Mouse (Mus musculus) intestine, embryonic 14.5 days (tissue): ENCODE measurements at regions not wholly inside any gene's neighbourhood (a gene's known extent, or its start where the extent isn't known, plus 50 kb on each side); places are given as distances from the start of the nearest gene placed in this dataset.

Experiments used
- ATAC-seq: fragments of 200-750 bp; cut with Nextera tagmentation; replicated peaks from 2 replicates; pipeline ENCODE4 v1.8.0; 2017; ENCODE audit warnings: low read depth, moderate number of reproducible peaks, moderate TSS enrichment, moderate library complexity; ENCODE audit not compliant: low FRiP score, low TSS enrichment
- DNase-seq: peaks from one replicate; pipeline ENCODE4 v3.0.0-alpha.2; 2018; ENCODE audit warnings: low spot score
- H3K27ac ChIP-seq: fragments of 300-500 bp; sonication (generic); 2 replicates; pipeline ENCODE4 v1.5.1; 2014; ENCODE audit warnings: low read depth, mild to moderate bottlenecking, control low read depth
- H3K27me3 ChIP-seq: fragments of 300-500 bp; sonication (generic); replicated peaks from 2 replicates; pipeline ENCODE4 v1.6.1; 2014; ENCODE audit warnings: low read length, control low read depth; ENCODE audit not compliant: control insufficient read depth, insufficient read depth
- H3K36me3 ChIP-seq: fragments of 300-500 bp; sonication (generic); 2 replicates; pipeline ENCODE4 v1.6.1; 2014; ENCODE audit warnings: low read length, control low read depth; ENCODE audit not compliant: control insufficient read depth, insufficient read depth
- H3K4me1 ChIP-seq: fragments of 300-500 bp; sonication (generic); replicated peaks from 2 replicates; pipeline ENCODE4 v1.6.1; 2014; ENCODE audit warnings: low read length, control low read depth, mixed read lengths; ENCODE audit not compliant: control insufficient read depth, insufficient read depth
- H3K4me2 ChIP-seq: fragments of 300-500 bp; sonication (generic); 2 replicates; pipeline ENCODE4 v1.6.1; 2014; ENCODE audit warnings: low read length
- H3K4me3 ChIP-seq: fragments of 300-500 bp; sonication (generic); 2 replicates; pipeline ENCODE4 v1.5.1; 2014; ENCODE audit warnings: low read depth, low read length, control low read depth, mixed read lengths
- H3K9ac ChIP-seq: fragments of 300-500 bp; sonication (generic); 2 replicates; pipeline ENCODE4 v1.6.1; 2014; ENCODE audit warnings: mild to moderate bottlenecking, low read length
- H3K9me3 ChIP-seq: fragments of 300-500 bp; sonication (generic); 2 replicates; pipeline ENCODE4 v1.6.1; 2016; ENCODE audit warnings: low read length, control low read depth; ENCODE audit not compliant: control insufficient read depth
- WGBS: fragments of 180-500 bp; shearing (Covaris S2); extraction: QIAGEN DNeasy Blood & Tissue Kit; methylation state at CpG from one replicate; pipeline ENCODE4 v1.1.7; 2014; 5-methylcytosine and 5-hydroxymethylcytosine counted together

GRCm38 (mm10) chr5:148820476-148820875 lies 108.6 kb downstream of the Katnal1 start:
- Histone ChIP-seq H3K4me2 (peak overlapping the region; percentile 34), H3K4me3 (no peak overlapping the region), H3K27ac (no peak overlapping the region), H3K36me3 (no peaks in the 10 kb centered on the region), H3K27me3 (no peaks in the 10 kb centered on the region), H3K9me3 (no peaks in the 10 kb centered on the region), H3K9ac (no peak overlapping the region), H3K4me1 (peaks cover 7% of the 10 kb centered on the region; the same call in 1 of the 2 replicates)
- no peak for DNase-seq
- ATAC-seq: no peak
- 11% methylated on average over 20 of the region's 20 CpGs for WGBS

DNA sequence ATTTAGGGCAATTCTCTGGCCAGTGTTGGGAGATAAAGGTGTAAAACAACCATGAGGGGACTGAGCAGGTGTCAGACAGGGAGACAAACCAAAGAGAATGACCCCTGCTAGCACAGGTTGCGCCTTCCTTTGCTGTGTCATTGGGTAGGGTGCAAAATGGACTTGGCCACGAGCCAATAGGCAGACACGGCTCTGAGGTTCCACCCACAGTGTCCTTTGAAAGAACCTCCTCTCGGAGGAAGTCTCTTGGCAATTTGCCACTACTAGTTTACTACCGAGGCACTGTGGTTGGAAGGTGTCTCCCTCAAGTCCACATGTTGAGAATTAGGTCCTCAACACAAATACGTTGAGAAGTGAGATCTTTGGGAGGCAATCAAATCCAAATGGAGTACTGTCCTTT lies 109.7 kb downstream of the Katnal1 start:
- WGBS: 44% methylated on average over 6 of the region's 6 CpGs
- Histone ChIP-seq H3K36me3 (no peaks in the 10 kb centered on the region), H3K4me2 (no peak overlapping the region), H3K4me3 (no peak overlapping the region), H3K27me3 (no peaks in the 10 kb centered on the region), H3K9ac (no peak overlapping the region), H3K9me3 (no peaks in the 10 kb centered on the region), H3K4me1 (peaks cover 7% of the 10 kb centered on the region; the same call in 1 of the 2 replicates), H3K27ac (no peak overlapping the region)
- no peak for ATAC-seq
- DNase-seq: no peak

DNA sequence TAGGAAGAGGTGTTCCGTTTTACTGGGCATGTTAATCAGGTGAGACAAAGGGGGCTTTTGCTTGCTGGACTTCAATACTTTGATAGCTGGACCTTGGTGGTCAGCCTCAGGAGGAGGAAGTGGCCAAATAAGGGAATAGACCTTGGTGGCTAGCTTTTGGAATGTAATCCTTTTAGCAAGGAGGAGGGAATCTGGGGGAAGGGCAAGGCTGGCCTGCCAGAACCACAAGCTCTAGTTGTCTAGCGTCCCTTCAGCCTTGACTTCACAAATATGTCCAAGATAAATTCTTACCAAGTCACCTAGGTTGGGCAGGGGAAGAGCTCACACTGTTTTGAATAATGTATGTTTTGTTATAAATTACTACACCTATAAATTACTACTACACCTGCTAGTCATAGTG lies 110.4 kb downstream of the Katnal1 start:
- Histone ChIP-seq H3K36me3 (no peaks in the 10 kb centered on the region), H3K27me3 (no peaks in the 10 kb centered on the region), H3K4me3 (no peak overlapping the region), H3K9me3 (no peaks in the 10 kb centered on the region), H3K9ac (no peak overlapping the region), H3K27ac (no peak overlapping the region), H3K4me2 (no peak overlapping the region), H3K4me1 (peaks cover 7% of the 10 kb centered on the region; the same call in 1 of the 2 replicates)
- ATAC-seq (no peak), DNase-seq (no peak)
- 67% methylated on average over 2 of the region's 2 CpGs for WGBS

- H3K27ac ChIP-seq: no peak overlapping the region
- H3K36me3 ChIP-seq: no peaks in the 10 kb centered on the region
- ATAC-seq (no peak), DNase-seq (no peak)
- no peak overlapping the region for H3K4me2 ChIP-seq
- no peaks in the 10 kb centered on the region for H3K27me3 ChIP-seq
- peaks cover 12% of the 10 kb centered on the region for H3K4me1 ChIP-seq
- no peak overlapping the region for H3K4me3 ChIP-seq
- H3K9ac ChIP-seq: no peak overlapping the region
- H3K9me3 ChIP-seq: no peaks in the 10 kb centered on the region
- WGBS: 77% methylated on average over 9 of the region's 9 CpGs
Measured at GRCm38 (mm10) chr5:148812840-148813239, 116.3 kb downstream of the Katnal1 start.

GRCm38 (mm10) chr5:148812016-148812415 lies 117.1 kb downstream of the Katnal1 start:
- 23% methylated on average over 13 of the region's 13 CpGs for WGBS
- peaks cover 12% of the 10 kb centered on the region for H3K4me1 ChIP-seq
- no peak overlapping the region for H3K4me3 ChIP-seq
- H3K36me3 ChIP-seq: no peaks in the 10 kb centered on the region
- no peak overlapping the region for H3K27ac ChIP-seq
- H3K9ac ChIP-seq: no peak overlapping the region
- H3K9me3 ChIP-seq: no peaks in the 10 kb centered on the region
- no peak overlapping the region for H3K4me2 ChIP-seq
- no peaks in the 10 kb centered on the region for H3K27me3 ChIP-seq
- peak; percentile 83 for DNase-seq
- ATAC-seq: no peak

DNA sequence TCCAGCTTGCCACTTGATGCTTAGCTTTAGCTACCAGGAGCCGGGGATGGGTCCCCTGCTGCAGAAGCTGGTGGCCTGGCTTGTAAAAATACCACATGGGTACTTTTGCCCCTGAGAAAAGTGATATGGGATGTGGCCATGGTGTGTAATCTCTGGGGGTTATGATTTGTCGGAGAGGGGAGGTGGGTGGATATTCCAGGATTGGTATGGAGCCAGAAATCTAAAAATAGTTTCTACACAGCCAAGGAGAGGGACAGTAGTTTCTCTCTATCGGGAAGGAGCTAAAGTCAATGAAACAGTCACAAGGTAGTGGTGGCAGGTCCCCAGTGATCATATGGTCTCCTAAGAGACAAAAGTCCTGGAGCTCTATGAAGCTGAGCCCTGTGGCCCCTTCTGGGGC lies 119.6 kb downstream of the Katnal1 start:
- no peak for ATAC-seq
- H3K9me3 ChIP-seq: no peaks in the 10 kb centered on the region
- H3K9ac ChIP-seq: 0 out of 2 replicates have a peak overlapping the region, but pooled peaks have one; percentile 1
- H3K36me3 ChIP-seq: no peaks in the 10 kb centered on the region
- H3K27ac ChIP-seq: no peak overlapping the region
- no peak for DNase-seq
- H3K27me3 ChIP-seq: no peaks in the 10 kb centered on the region
- peaks cover 12% of the 10 kb centered on the region for H3K4me1 ChIP-seq
- H3K4me2 ChIP-seq: no peak overlapping the region
- H3K4me3 ChIP-seq: no peak overlapping the region
- WGBS: 48% methylated on average over 3 of the region's 3 CpGs

DNA sequence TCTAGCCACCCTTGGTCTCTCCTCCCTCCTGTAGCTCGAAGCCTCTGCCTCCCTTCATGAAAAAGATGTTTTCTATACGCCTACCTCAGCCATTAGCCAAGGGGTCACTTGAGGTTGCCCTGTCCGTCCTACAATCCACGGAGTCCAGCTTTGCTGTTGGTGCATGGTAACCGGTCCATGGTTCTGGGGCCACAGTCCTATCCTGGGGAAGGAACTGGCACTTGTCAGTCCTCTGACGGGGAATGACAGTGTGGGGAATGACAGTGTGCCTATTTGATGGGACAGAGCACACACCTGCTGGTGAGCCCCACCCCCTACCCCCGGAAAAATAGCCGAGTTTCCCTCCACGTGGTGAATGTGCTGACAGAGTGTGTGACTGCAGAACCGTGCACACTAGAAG lies 120.1 kb downstream of the Katnal1 start:
- Histone ChIP-seq H3K36me3 (no peaks in the 10 kb centered on the region), H3K4me2 (no peak overlapping the region), H3K9me3 (no peaks in the 10 kb centered on the region), H3K27me3 (no peaks in the 10 kb centered on the region), H3K27ac (no peak overlapping the region), H3K4me3 (no peak overlapping the region), H3K4me1 (peaks cover 12% of the 10 kb centered on the region), H3K9ac (no peak overlapping the region)
- 26% methylated on average over 10 of the region's 10 CpGs for WGBS
- no peak for DNase-seq
- 0 out of 2 replicates have a peak, but pooled peaks have one; percentile 16 for ATAC-seq

DNA sequence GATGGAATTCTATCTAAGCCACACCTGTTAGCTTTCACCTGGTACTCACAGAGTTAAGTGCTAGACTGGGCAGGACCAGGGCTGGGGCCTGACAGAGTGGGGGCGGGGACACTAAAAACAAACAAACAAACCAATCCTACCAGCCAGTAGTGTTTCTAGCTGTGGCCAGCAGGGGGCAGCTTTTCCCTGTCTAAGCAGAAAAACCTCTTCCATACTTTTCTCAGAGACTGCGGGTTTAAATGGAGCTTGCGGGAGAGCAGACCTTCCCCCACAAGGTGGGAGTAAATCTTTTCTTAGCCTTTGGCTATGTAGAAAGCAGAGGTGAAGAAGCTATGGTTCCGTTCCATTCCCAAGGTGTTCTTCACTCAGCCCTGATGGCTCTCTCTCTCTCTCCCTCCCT lies 120.7 kb downstream of the Katnal1 start:
- H3K4me1 ChIP-seq: peaks cover 12% of the 10 kb centered on the region
- H3K9ac ChIP-seq: no peak overlapping the region
- no peaks in the 10 kb centered on the region for H3K36me3 ChIP-seq
- WGBS: 4% methylated on average over 4 of the region's 4 CpGs
- DNase-seq (peak; percentile 74), ATAC-seq (no peak; the same call in 1 of the 2 replicates)
- H3K27ac ChIP-seq: no peak overlapping the region
- H3K9me3 ChIP-seq: no peaks in the 10 kb centered on the region
- H3K4me2 ChIP-seq: no peak overlapping the region
- no peak overlapping the region for H3K4me3 ChIP-seq
- H3K27me3 ChIP-seq: no peaks in the 10 kb centered on the region

DNA sequence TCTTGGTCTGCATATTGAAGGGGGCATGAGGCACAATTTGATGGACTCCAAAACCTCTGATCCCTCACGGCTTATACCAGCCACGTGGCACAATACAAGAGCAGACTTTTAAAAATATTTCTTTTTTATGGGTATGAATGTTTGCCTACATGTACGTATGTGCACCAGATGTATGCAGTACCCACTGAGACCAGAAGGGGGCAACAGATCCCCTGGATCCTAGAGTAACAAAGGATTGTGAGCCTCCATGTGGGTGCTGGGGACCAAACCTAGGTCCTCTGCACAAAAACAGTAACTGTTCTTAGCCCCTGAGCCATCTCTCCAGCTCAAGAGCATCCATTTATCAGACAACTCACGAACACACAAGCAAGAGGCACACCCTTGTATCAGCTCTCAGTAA lies 121.5 kb downstream of the Katnal1 start:
- Histone ChIP-seq H3K27ac (no peak overlapping the region), H3K4me2 (no peak overlapping the region), H3K4me3 (no peak overlapping the region), H3K4me1 (peaks cover 12% of the 10 kb centered on the region), H3K36me3 (no peaks in the 10 kb centered on the region), H3K27me3 (no peaks in the 10 kb centered on the region), H3K9me3 (no peaks in the 10 kb centered on the region), H3K9ac (no peak overlapping the region)
- no peak for DNase-seq
- WGBS: 96% methylated on average over 4 of the region's 4 CpGs
- ATAC-seq: no peak
